Mouse (Mus musculus): ENCODE data around the gene Yipf2.
"Not testable (repeated sequence)": the region's sequence is repeated elsewhere in the genome, so short reads cannot be mapped to it uniquely, and the experiment has no call there.

The Yipf2 gene

DNA sequence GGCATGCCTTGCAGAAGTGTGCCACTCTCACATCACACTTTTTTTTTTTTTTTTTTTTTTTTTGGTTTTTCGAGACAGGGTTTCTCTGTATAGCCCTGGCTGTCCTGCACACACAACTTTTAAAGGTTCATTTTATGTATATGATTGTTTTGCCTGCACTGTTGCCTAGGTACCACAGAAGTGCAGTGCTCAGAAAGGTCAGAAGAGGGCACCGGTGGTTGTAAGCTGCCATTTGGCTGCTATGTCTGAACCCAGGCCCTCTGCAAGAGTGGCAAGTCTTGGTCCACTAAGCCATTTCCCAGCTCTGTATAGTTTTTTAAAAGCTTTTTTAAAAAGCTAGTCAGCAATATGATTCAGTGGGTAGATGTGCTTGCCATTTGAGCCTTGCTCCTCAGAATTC, 5.6 kb upstream of the Yipf2 start:
- DNase-seq (ENCODE audit: low spot score), result no peak

DNA sequence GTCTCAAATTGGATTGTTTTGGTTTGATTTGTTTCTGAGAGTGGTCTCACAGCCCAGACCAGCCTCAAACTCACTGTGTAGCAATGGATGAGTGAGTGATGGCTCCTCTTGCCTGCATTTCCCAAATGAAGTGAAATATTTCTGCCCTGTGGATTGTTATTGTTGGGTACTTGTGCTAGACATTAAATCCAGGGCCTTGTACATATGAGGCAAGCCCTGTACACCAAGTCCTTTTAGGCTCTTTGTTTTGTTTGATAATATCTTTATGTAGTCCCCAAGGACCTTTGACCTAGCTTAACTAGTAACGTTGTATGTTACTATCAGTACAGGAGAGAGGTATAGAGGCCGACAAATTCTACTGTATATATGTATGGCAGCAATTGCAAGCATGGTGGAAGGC, 2.2 kb upstream of the Yipf2 start:
- no peak for DNase-seq (ENCODE audit: low spot score)

DNA sequence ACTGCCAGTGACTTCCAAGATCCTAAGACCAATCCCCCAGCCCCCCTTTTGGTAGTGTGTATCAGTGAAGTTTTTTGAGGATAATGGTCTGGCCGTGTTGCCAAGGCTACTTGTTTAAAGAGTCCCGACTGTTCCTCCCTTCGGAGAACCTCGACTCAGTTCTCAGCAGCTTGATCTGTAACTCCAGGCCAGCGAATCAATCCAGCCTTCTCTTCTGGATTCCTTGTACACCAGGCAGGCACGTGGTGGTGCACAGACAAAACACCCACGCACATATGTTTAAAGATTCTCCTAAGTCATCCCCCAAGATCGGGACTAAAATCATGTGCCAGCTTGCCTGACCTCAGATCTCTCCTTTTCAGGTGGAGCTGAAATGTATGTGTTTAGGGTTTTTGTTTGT, 1.7 kb upstream of the Yipf2 start:
- not testable (repeated sequence) for DNase-seq (ENCODE audit: low spot score)

DNA sequence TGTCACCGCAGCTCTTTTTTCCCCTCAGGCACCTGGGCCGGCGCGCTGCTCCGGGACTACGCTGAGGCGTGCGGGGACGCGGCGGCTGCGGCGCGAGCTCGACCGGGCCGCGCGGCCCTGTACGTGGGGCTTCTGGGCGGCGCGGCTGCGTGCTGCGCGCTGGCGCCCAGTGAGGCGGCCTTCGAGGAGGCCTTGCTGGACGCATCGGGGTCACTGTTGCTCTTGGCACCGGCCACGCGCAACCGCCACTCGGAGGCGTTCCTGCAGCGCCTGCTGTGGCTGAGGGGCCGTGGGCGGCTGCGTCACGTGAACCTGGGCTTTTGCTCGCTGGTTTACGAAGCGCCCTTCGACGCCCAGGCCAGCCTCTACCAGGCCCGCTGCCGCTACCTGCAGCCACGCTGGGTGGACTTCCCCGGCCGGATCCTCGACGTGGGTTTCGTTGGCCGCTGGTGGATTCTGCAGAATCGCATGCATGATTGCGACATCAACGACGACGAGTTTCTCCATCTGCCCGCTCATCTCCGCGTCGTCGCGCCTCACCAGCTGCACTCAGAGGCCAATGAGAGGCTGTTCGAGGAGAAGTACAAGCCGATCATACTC, 594 bp upstream of the Yipf2 start:
- DNase-seq (ENCODE audit: low spot score), result peak; percentile 72

DNA sequence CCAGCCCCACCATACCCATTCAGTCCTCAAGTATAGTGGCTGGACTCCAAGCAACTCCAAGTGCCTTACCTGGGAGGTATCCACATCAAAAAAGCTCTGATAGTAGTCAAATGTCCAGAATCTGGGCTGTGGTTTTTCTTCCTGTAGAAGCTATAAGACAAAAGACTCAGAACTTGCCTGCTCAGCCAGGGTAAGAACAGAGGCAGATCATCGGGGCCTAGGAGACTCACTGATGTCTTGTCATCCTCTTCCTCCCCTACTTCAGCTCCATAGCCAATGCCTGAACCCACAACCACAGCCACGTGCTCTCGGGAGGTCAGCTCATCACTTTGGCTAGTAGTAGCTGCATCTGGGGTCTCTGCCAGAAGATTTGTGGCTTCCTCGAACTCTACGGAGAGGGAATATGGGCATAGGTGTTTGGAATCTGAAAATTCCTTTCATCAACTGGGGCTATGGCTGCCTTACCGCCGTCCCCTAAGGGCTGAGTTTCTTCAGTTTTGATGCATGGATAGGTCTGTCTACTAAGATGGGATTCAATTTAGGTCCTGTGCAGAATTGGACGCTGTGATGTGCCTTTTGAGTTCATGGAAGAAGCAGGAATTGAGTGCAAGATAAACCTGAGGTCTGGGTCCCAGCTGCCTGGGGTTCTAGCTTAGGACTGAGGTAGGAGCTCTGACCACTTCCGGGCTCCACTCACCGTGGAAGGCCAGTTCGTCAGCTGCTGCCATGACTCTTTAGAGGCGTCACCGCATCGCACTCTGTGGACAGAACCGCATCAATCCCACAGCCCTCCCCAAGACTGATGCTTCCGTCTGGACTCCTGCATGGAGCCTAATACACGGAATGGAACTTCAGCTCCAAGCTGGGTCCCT, 561 bp downstream of the Yipf2 start:
- DNase-seq (ENCODE audit: low spot score), result no peak

DNA sequence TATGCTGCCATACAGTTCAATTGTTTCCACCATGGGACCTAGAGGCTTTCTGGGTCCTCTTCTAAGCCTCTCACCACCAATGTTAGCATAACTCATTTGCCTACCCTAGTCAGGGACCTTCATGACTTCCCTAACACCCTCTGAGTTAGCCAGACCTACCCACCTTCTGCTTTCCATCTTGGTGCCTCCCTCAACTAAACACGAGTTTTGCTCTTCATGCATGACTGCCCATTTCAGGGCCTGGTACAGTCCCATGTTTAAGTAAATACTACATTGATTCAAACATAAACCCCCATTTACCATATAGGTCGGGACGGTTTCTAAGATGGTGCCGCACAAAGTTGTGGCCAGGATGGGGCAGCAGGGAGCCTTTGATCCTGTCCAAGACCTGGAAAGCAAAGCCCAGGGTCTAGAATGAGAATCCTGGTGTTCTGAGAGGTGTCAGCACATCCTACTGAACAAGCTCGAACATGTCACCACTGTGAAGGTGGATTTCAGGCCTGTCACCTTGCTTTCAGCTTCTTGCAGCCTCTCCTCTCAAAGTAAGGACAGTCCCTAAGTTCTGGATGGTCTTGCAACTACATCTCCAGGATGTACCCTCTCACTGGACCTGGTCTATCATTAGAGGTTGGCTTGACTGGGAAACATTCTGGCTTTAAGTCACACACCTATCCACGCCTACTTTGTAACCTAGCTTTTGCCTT, 1.3 kb downstream of the Yipf2 start:
- DNase-seq (ENCODE audit: low spot score), result no peak

DNA sequence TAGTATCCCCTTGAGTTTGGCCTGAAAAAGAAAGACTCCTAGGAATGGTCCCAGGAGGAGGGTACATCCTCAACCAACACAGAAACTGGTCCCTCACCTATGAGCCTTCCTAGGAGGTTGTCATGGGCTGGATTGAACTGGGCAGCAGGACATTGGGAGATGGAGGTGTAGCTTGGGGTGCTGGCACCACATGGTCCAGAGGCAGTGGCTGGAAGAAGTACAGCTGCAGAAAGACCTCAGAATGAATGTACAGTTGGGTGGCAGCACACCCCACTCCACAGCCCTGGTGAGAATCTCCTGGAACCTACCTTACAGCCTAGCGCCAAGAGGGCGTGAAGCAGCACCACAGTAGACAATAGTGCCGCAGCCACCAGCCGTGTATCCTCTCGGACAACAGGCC, 3.1 kb downstream of the Yipf2 start:
- DNase-seq (ENCODE audit: low spot score), result no peak

DNA sequence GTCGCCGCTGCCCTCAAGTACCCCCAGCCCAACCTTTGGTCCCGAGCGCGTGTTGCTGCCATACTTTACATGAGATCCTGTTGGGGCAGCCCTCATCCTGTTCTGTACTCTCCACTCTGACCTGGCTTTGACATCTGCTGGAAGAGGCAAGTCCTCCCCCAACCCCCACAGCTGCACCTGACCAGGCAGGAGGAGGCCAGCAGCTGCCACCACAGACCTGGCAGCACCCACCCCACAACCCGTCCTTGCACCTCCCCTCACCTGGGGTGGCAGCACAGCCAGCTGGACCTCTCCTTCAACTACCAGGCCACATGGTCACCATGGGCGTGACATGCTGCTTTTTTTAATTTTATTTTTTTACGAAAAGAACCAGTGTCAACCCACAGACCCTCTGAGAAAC, 4.3 kb downstream of the Yipf2 start:
- DNase-seq (ENCODE audit: low spot score), result no peak

DNA sequence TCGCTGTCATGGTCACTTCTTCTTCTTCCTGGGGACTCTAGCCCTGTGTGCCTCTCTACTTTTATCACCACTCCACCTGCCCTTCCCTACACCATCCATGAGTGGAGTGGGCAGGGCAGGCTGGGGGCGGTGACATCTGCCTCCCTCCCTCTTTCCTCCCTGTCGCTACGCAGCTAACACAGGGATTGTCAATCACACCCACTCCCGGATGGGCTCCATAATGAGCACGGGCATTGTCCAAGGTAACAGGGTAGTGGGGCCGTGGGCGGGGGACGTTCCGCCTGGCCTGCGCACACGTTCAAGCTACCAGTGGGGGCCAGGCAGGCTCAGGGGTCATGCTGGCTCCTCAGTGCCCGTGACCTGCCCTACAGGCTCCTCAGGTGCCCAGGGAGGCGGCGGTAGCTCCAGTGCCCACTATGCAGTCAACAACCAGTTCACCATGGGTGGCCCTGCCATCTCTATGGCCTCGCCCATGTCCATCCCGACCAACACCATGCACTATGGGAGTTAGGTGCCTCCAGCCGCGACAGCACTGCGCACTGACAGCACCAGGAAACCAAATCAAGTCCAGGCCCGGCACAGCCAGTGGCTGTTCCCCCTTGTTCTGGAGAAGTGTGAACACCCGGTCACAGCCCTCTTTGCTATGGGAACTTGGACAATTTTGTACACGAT, 4.8 kb downstream of the Yipf2 start:
- no peak for DNase-seq (ENCODE audit: low spot score)

DNA sequence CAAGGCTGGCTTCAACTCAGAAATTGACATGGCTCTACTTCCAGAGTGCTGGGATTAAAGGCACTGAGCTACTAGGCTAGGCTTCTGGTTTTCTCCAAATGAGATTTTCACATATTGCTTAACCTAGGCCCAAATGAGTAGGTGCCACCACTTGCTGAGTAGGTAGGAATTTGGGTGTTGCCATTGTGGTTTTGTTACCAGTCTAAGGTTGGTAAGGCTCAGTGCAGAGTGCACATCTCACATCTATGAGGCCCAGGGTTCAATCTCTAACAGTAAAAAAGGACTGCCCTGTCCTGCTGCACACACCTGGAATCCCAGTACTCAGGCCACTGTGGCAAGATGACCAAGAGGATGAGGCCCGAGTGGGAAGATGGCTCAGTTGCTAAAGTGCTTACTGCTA, 7.2 kb downstream of the Yipf2 start:
- DNase-seq (ENCODE audit: low spot score), result no peak

DNA sequence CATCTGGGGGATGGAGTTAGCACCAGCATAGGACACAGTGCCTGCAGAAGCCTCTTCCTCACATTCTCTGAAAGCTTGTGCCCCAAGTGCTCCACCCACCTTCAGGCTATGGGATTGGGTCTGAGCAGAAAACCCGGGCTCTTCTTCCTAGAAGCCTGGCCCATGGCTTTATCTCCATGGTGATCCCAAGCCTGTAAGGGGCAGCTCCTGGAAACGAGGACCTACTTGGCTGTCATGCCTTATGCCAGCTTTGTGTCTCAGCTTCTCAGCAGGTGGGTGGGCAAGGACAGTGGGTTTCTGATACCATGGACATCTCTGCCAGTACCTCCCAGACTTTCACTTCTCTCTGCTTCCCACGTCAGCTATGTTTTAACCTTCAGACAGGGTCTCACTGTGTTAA, 14.4 kb downstream of the Yipf2 start:
- no peak for DNase-seq (ENCODE audit: low spot score)

DNA sequence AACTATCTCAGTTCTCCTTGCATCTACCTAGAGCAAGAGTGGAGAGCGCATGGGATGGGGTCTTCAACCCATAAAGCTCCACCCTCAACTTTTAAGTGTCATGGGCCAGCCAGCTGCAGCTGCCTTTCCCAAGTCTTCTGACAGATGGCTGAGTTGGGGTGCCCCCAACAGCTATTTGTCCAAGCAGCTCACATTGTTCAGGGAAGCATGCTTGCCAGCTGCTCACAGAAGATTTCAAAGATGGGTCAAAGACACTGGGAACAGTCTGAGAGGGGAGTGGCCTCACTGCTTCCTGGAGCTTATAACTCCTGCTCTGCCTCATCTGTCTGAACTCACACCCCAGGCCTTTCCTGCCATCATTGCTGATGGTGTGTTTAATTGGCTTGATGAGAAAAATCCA, 16.3 kb downstream of the Yipf2 start:
- DNase-seq (ENCODE audit: low spot score), result no peak

DNA sequence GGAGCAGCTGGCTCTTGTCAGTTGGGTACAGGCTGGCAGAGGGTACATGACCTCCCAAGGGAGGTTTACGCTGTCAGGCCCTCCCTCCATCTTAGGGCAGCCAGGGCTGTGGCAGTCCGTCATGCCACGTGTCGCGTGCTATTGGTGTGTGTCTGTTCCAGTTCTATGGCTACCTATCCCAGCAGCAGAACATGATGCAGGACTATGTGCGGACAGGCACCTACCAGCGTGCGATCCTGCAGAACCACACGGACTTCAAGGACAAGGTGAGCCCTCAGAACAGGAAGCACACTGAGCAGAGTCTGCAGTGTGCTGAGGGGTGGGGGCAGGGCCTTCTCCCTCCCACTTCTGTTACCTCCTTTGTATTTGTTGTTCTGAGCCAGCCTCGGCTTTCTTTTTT, 17.4 kb downstream of the Yipf2 start:
- no peak for DNase-seq (ENCODE audit: low spot score)

DNA sequence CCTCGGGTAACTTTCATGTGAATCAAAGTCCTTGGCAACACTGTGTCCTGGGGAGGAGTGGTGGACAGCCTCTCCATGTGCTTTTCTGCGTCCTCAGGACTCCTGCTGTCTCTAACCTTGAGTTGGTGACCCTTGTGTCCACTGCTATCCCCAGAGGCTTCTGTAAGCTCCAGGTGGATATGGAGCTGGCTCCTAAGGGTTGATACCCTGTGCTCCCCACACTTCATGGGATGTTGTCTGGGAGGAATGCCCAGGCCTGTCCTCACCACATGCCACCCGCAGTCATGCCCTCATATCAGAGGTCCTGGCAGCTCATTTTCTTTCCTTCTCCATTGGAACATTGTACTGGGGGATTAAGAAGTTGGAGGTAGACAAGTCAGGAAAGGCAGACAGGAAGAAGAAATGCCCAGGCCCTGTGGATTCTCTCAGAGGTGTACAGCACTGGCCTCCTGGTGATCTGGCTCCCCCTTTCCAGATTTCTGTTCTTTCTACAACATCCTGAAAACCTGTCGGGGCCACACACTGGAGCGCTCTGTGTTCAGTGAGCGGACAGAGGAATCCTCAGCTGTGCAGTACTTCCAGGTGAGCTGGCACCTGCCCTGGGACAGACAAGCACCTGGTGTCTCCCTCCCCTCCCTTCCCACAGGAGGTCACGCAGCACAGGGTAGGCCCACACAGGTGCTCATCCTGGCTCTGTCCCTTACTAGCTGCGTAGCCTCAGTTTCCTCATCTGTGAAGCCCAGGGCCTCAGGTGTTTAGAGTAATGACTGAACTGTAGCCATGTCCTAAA, 18.4 kb downstream of the Yipf2 start:
- DNase-seq (ENCODE audit: low spot score), result no peak

DNA sequence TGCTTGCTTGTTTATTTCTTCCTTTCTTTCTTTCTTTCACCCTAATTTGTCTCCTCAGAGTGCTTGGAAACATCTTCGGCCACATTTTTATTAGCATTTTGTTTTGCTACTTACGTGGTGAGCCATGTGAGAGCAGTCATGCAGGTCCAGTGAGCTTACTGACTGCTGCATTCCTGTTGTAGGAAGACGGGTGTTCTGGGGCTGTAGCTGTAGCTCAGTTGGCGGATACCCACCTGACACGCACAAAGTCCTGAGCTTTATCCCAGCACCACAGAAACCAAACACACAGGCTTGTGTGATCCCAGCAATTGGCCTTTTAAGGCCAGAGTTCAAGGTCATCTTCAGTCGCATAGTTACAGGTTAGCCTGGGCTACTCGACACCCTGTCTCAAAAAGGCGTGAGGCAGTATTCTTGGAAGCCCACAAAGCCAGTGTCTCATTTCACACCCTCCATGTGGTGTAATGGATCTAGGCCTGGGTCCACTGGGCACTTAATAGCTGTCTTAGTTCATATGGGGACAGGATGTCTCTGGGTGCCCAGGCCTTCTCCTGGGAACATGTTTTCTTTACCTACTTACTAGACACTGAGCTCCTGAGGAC, 23.9 kb downstream of the Yipf2 start:
- DNase-seq (ENCODE audit: low spot score), result no peak

DNA sequence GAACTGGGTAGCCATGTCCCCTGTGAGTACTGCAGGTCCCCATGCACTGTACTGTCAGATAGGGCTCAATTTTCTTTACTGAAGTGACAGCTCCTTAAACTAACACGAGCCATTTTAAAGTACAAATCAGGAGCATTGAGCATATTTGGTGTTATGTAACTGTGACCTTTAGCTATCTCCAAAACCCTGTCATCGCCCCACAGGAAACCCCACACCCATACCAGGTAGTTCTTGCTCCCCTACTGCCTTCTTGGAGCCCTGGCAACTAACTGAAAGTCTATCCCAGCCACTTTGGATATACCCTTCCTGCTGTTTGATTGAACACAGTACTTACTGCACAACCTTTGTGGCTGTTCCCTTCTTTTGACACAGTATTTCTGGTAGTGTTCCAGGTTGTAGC, 25.6 kb downstream of the Yipf2 start:
- DNase-seq (ENCODE audit: low spot score), result no peak

DNA sequence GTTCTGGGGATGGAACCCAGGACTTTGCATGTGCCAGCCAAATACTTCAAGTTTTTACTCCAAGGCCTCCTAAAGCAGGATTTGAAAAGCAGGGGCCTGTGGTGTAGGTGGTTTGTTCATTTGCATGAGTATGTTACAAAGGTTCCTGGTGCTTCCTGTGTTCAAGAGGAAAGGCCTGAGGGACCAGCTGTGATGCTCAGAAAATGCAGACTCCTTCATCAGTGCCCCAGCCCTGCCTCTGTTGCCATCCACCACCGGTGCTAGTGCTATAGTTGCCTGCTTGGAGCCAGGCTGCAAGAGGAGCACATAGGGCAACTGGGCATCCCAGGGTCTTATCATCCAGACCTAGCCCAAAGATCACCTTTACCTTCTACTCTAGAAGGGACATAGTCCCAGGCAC, 26.1 kb downstream of the Yipf2 start:
- no peak for DNase-seq (ENCODE audit: low spot score)

DNA sequence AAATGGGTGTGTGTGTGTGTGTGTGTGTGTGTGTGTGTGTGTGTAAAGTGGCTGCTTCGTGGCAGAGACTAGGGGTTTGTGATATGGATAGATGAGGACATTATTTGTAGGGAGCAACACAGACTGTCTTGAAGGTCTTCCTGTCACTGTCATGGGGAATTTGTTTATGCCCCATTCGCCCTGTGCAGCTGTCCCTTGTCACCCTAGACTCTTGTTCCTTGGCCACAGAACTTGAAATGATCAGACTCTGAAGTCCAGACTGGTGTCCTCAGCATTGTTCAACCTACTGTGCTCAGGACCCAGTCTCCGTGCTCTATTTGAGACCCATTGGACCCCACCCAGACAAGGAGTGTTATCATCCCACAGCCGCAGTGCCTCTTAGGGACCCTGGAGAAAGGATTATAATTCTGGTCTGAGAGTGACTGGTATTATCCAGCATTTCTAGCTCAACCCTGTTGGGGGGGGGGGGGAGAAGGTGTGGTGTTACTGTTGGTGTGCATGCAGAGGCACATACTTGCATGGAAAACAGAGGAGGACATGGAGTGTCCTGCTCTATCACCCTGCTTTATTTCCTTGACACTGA, 27.5 kb downstream of the Yipf2 start:
- DNase-seq (ENCODE audit: low spot score), result no peak

DNA sequence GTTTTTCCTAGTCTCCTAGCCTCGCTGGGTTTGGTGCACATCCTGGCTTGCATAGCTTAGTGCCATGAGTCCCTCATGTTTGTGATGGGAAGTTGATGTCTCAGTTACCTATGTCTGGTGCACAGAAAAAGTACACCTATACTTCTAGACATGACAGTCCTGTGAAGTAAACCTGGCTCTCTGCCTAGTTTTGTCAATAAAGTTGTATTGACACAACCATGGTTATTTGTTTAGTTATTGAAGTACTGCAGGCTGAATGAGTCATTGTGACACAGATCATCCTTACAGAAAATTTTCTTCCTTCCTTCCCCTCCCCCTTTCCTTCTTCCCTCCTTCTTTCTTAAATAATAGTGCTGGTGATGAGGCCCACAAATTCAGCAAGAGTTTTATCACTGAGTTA, 28.2 kb downstream of the Yipf2 start:
- DNase-seq (ENCODE audit: low spot score), result no peak

DNA sequence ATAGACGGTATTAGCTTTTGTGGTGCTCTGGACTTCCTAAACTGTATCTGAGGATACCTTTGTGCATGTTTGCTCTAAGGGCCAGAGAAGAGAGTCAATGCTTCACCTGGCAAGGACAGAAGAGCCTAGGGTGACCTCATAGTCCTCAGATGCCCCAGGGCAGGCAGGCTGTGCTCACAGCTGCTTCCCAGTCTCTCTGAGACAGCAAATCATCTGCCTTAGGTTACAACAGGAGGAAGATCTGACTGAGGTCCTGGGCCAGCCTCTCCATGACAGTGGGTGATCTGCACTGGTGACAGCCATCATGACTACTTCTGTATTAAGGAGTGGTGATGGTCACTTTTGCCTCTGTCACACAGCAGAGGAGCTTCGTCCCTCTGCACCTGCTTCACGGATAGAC, 33.5 kb downstream of the Yipf2 start:
- no peak for DNase-seq (ENCODE audit: low spot score)

DNA sequence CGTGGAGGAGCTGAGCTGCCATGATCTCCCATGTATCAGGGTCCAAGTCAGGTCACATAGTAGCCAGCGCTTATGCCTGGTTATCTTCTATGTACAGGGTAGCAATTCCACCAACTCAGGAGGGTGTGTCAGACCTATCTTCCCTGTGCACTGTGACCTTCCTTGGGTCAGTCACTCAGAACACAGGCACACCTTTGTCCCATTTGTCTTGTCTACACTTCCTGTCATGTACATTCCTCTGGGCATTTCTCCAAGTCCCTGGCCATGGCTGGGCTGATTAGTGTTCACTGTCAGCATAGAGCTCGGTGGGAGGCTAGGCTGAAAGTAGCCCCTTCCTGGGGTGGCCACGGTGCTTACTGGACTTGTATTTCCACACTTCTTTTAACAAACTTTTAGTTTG, 34.3 kb downstream of the Yipf2 start:
- no peak for DNase-seq (ENCODE audit: low spot score)
